Mouse (Mus musculus): ENCODE measurements around the gene Ranbp17. TPM values are rescaled to one million over a fixed set of nuclear protein-coding genes. Genes with fewer than 3 reads are reported as not detected.
A peak's percentile ranks its signal among the peaks of the same experiment; 100 is the strongest.

Ranbp17 gene
- polyA plus RNA-seq, 1 experiment from 2014 or later = 8.9 TPM

DNA sequence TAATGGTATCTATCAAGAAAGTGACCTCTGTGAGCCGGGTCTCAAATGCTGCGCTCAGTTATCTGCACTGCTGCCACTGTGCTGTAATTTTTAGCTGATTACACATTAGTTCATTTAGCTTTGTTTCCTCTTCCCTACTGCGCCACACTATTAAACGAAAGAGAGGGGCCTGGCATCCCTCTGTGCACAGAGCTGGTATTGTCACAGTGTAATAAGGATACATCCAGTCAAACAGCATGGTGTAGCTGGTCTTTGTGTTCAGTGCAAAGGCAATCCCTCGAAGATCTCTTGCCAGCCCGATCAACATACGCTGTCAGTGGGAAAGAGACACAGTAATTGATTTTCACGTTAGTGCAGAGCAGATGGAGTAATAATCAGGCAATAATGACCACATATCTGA lies 216.4 kb downstream of the Ranbp17 start:
- no peak overlapping the region for H3K4me2 ChIP-seq
- H3K36me3 ChIP-seq = no peaks in the 10 kb centered on the region
- 0 out of 2 replicates have a peak, but pooled peaks cover 4% of the 10 kb centered on the region for H3K27me3 ChIP-seq
- no peak overlapping the region for H3K9ac ChIP-seq
- H3K9me3 ChIP-seq = no peaks in the 10 kb centered on the region
- 35% methylated on average over 8 of the region's 8 CpGs for WGBS
- H3K4me3 ChIP-seq = no peak overlapping the region
- peak overlapping the region; percentile 55 for H3K27ac ChIP-seq
- peak; percentile 80 for ATAC-seq (ENCODE audit: low FRiP score)
- H3K4me1 ChIP-seq (replicated peaks) = peaks cover 26% of the 10 kb centered on the region

DNA sequence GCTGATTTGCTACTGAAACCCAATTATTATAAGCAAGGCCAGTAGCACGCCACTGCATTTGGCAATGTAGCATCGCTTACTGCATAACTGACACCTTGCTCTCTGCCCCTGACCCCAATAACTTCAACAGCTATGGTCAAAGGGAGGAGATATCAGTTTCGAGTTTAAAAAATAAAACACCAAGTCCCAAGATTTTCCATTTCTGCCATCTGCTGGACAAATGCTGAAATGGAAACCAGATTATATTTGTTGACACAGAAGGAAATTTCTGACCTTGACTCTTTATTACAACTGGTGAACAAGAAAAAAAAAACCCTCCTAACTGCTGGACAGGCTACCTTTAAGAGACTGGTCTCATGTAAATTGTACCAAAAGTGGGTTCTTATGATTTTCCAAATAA lies 218.1 kb downstream of the Ranbp17 start:
- no peak overlapping the region for H3K4me3 ChIP-seq
- no peak overlapping the region for H3K4me2 ChIP-seq
- H3K9me3 ChIP-seq = no peaks in the 10 kb centered on the region
- H3K36me3 ChIP-seq = no peaks in the 10 kb centered on the region
- ATAC-seq (ENCODE audit: low FRiP score) = no peak
- H3K27ac ChIP-seq = no peak overlapping the region
- WGBS = 56% methylated on average over 3 of the region's 3 CpGs
- peaks cover 20% of the 10 kb centered on the region for H3K4me1 ChIP-seq (replicated peaks)
- H3K9ac ChIP-seq = no peak overlapping the region
- H3K27me3 ChIP-seq = 0 out of 2 replicates have a peak, but pooled peaks cover 4% of the 10 kb centered on the region

DNA sequence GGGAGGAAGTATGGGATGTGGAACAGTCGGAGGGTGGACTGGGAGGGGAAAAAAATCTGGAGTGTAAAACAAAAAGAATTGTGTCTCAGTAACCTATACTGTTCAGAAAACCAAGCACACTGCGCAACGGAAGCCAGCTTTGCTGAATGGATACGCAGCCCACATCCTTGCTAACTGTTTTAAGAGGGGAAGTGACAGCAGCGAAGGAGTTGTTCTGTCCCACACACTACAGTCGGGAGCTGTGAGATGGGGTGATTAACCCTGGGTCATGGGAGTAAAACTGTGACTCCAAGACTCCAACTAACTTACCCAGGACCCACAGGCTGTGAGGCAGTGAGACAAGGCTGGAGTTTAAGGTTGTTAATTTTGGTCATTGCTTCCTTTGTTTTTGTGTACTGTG lies 219.5 kb downstream of the Ranbp17 start:
- ATAC-seq (ENCODE audit: low FRiP score) = no peak
- Histone ChIP-seq H3K4me3 (no peak overlapping the region), H3K4me2 (no peak overlapping the region), H3K27ac (no peak overlapping the region), H3K4me1 (replicated peaks) (peaks cover 10% of the 10 kb centered on the region), H3K9me3 (no peaks in the 10 kb centered on the region), H3K9ac (no peak overlapping the region), H3K27me3 (0 out of 2 replicates have a peak, but pooled peaks cover 4% of the 10 kb centered on the region), H3K36me3 (no peaks in the 10 kb centered on the region)
- WGBS = 79% methylated on average over 6 of the region's 6 CpGs

DNA sequence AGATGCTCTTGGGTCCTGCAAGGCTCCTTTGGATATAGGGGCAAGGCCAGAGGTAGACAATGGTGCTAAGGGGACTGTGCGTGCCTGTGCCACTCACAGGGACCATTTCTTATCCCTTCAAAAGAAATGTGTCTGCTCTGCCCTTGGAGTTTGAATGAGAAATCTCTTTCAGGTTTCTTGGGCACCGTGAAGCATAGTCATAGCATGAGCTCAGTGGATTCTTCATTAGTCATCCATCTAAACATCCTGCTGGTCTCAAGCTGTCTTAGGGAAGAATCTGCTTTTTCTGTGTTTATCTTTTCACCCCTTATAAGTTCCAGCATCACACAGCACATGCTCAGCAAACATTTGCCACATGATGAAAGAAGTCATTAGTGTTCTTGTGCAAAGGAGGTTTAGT lies 235.0 kb downstream of the Ranbp17 start:
- Histone ChIP-seq H3K4me1 (replicated peaks) (no peaks in the 10 kb centered on the region), H3K9ac (no peak overlapping the region), H3K4me2 (no peak overlapping the region), H3K9me3 (no peaks in the 10 kb centered on the region), H3K36me3 (peaks cover 11% of the 10 kb centered on the region; the same call in 1 of the 2 replicates), H3K27me3 (no peaks in the 10 kb centered on the region), H3K27ac (no peak overlapping the region), H3K4me3 (no peak overlapping the region)
- 98% methylated on average over 2 of the region's 2 CpGs for WGBS
- ATAC-seq (ENCODE audit: low FRiP score) = no peak

DNA sequence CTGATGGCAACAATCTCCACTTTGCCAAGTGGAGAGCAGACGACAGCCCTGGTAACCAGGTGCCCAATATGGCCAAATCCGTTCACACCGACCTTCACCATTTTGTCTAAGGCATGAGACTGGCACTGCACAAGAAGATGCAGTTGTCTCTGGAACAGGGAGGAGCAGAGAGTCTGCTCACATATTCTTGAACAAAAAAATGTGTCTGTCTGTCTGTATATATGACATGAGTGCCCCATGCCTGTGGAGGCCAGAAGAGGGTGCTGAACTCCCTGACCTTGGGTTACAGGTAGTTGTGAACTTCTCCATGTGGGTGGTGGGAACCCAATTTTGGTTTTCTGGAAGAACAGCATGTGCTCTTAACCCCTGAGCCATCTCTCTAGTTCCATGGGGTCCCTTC lies 236.9 kb downstream of the Ranbp17 start, which contains the start of gene Gm12117:
Gene Gm12117 (minus strand): TSS at position 101 of the 400 bp plus-strand sequence.
- 98% methylated on average over 3 of the region's 3 CpGs for WGBS
- H3K27ac ChIP-seq = no peak within 1 kb of the TSS
- H3K9ac ChIP-seq = no peak within 1 kb of the TSS
- no peak within 1 kb of the TSS for H3K4me2 ChIP-seq
- peaks cover 9% of the 10 kb centered on the region; the same call in 1 of the 2 replicates for H3K36me3 ChIP-seq
- no peaks in the 10 kb centered on the region for H3K9me3 ChIP-seq
- no peaks in the 10 kb centered on the region for H3K27me3 ChIP-seq
- no peaks in the 10 kb centered on the region for H3K4me1 ChIP-seq (replicated peaks)
- ATAC-seq (ENCODE audit: low FRiP score) = no peak
- H3K4me3 ChIP-seq = no peak within 1 kb of the TSS

DNA sequence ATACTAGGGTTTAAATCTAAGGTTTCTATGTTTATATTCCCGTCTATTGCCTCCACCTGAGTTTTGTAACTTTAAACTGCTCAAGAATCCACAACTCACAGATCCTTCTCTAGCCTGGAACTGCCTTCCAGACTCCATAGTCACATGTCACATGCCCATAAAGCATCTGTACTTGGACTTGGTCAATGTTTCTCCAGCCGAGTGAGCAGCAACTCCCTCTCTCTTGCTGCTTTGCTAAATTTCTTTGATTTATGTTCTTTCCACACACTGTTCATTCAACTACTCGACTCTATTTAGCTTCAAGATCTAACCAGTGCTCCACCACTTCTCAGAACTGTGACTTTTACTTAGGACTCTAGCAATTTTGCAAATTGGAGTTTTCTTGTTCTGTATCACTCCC lies 238.7 kb downstream of the Ranbp17 start:
- Histone ChIP-seq H3K4me2 (no peak overlapping the region), H3K9me3 (no peaks in the 10 kb centered on the region), H3K36me3 (peaks cover 9% of the 10 kb centered on the region; the same call in 1 of the 2 replicates), H3K4me1 (replicated peaks) (no peaks in the 10 kb centered on the region), H3K27me3 (no peaks in the 10 kb centered on the region), H3K9ac (no peak overlapping the region), H3K4me3 (no peak overlapping the region), H3K27ac (no peak overlapping the region)
- ATAC-seq (ENCODE audit: low FRiP score) = no peak
- WGBS = 81% methylated on average over 3 of the region's 3 CpGs

DNA sequence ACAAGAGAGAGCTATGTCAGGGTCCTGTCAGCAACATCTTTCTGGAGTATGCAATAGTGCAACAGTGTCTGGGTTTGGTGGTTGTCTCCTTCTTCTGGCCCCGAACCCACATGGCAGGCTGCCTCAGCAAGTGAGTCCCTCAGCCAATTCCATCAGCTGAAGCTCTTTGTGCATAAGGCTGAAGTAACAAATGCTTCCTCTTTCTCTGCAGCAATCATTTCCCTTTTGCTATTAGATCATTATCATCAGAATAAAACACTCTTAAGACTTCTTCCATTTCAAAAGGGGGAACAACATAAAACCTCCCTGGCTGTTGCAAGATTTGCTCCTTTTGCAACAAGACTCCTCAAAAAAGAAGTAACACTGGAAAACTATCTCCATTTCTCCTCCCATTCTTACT lies 239.3 kb downstream of the Ranbp17 start:
- H3K27me3 ChIP-seq = no peaks in the 10 kb centered on the region
- no peak overlapping the region for H3K4me3 ChIP-seq
- 82% methylated on average over 1 of the region's 1 CpGs for WGBS
- no peak overlapping the region for H3K27ac ChIP-seq
- no peaks in the 10 kb centered on the region for H3K9me3 ChIP-seq
- H3K4me1 ChIP-seq (replicated peaks) = no peaks in the 10 kb centered on the region
- ATAC-seq (ENCODE audit: low FRiP score) = no peak
- H3K9ac ChIP-seq = no peak overlapping the region
- H3K4me2 ChIP-seq = no peak overlapping the region
- H3K36me3 ChIP-seq = peaks cover 9% of the 10 kb centered on the region; the same call in 1 of the 2 replicates

DNA sequence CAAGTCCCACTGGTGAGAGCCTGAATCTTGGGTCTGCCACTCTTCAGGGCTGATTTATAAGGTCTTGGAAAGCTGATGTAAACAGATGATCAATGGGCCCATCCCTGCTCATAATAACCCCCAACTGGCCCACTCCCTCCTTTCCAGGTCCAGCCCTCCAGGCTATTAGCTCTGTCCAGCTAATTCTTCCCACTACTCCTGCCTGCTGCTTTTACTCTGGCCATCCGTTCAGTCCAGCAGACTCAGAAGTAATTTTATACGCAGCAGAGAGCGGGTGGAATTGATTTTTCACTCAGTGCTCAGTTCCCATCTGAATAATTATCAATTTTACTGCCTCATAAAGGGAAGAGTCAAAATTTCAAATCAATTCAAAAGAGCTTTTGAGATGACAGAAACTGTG lies 273.3 kb downstream of the Ranbp17 start:
- Histone ChIP-seq H3K36me3 (no peaks in the 10 kb centered on the region), H3K9me3 (no peaks in the 10 kb centered on the region), H3K4me1 (replicated peaks) (no peaks in the 10 kb centered on the region; the same call in 1 of the 2 replicates), H3K27ac (no peak overlapping the region), H3K27me3 (no peaks in the 10 kb centered on the region), H3K4me2 (no peak overlapping the region), H3K9ac (no peak overlapping the region), H3K4me3 (no peak overlapping the region)
- ATAC-seq (ENCODE audit: low FRiP score) = no peak
- 60% methylated on average over 3 of the region's 3 CpGs for WGBS

DNA sequence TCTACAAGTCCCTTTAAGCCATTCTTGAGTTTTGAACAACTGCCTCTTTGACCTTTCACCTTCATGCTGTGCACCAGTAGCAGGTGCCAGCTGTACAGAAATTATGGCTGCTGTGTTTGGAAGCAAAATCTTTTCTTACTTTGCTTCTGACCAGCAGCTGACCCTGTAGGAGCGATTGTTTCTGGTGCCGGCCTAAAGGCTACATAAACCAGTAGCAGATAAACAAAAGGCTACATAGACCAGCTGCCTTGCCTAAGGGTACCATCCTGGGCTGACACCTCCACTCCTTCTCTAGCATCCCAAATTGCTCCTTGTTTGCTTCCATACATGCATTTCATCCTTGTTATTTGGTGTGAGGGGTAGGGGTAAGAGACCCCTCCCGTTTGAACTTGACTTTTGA lies 279.4 kb downstream of the Ranbp17 start:
- H3K27ac ChIP-seq = peak overlapping the region; percentile 73

DNA sequence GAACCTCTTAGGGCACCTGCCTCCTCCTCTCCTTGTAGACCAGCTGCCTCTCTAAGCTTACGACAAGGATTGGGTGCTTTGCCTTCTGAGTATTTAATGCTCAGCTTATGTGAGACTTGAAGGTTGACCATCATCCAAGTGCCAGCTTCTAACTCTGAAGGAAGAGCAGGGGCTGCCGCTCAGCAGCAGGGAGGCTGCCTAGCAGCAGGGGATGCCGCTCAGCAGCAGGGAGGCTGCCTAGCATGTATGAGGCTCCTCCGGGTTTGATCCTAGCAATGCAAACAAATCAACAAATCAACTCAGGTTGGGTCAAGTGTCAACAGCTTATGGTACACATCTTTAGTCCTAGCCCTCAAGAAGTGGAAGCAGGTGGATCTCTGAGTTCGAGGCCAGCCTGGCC lies 281.5 kb downstream of the Ranbp17 start:
- Histone ChIP-seq H3K27me3 (peaks cover 7% of the 10 kb centered on the region; the same call in 1 of the 2 replicates), H3K4me3 (no peak overlapping the region), H3K27ac (no peak overlapping the region), H3K9ac (no peak overlapping the region), H3K36me3 (no peaks in the 10 kb centered on the region), H3K4me2 (no peak overlapping the region), H3K4me1 (replicated peaks) (peaks cover 22% of the 10 kb centered on the region), H3K9me3 (no peaks in the 10 kb centered on the region)
- ATAC-seq (ENCODE audit: low FRiP score) = no peak
- WGBS = 63% methylated on average over 5 of the region's 5 CpGs

More for the DNA sequence above, 279.4 kb downstream of the Ranbp17 start:
- Histone ChIP-seq H3K27me3 (0 out of 2 replicates have a peak, but pooled peaks cover 3% of the 10 kb centered on the region), H3K4me2 (no peak overlapping the region), H3K4me3 (no peak overlapping the region), H3K4me1 (replicated peaks) (peaks cover 22% of the 10 kb centered on the region), H3K36me3 (no peaks in the 10 kb centered on the region), H3K9ac (no peak overlapping the region), H3K9me3 (no peaks in the 10 kb centered on the region)
- WGBS = 19% methylated on average over 3 of the region's 3 CpGs
- ATAC-seq (ENCODE audit: low FRiP score) = peak; percentile 31; the same call in 1 of the 2 replicates

DNA sequence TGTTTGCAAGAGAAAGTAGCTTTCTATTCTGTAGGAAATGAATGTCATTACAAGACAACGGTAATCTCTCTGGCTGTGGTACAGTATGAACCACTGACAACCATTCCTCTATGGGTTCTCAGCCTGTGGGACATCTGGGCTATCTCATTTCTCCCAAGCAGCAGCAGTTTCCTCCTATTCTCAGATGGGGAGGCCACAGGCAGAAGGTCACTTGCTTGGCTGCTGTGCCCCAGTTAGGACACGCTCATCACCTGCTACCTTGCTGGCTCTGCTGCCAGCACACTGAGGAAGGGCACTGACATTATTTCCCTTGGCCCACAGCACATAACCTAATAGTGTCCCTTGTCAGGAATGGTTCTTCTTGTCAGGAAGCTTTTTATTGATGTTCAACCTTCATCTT lies 285.4 kb downstream of the Ranbp17 start:
- H3K9me3 ChIP-seq = no peaks in the 10 kb centered on the region
- WGBS = 89% methylated on average over 2 of the region's 2 CpGs
- no peak overlapping the region for H3K27ac ChIP-seq
- H3K27me3 ChIP-seq = peaks cover 7% of the 10 kb centered on the region; the same call in 1 of the 2 replicates
- H3K4me2 ChIP-seq = no peak overlapping the region
- H3K4me3 ChIP-seq = no peak overlapping the region
- H3K36me3 ChIP-seq = no peaks in the 10 kb centered on the region
- ATAC-seq (ENCODE audit: low FRiP score) = no peak
- no peak overlapping the region for H3K9ac ChIP-seq
- H3K4me1 ChIP-seq (replicated peaks) = peaks cover 17% of the 10 kb centered on the region

DNA sequence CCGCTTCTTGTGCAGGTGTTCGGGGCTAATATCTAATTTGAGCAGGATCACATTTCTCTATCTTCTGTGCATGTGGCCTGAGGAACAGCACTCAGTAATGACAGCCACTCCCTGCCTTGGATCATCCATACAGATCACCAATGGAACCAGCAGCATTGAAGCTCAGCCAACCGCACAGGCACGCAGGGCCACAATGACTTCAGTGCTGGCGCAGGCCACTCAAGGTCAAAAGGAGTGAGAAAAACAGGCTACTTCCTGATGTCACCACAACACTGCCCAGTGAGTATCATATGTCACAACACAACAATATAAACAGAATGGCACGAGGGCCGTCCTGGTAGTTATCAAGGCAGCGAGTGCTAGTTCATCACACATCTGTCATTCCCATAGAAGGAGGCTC lies 287.0 kb downstream of the Ranbp17 start:
- ATAC-seq (ENCODE audit: low FRiP score) = no peak
- H3K4me2 ChIP-seq = no peak overlapping the region
- peaks cover 12% of the 10 kb centered on the region for H3K4me1 ChIP-seq (replicated peaks)
- H3K9me3 ChIP-seq = no peaks in the 10 kb centered on the region
- H3K4me3 ChIP-seq = no peak overlapping the region
- H3K27me3 ChIP-seq = peaks cover 7% of the 10 kb centered on the region; the same call in 1 of the 2 replicates
- H3K27ac ChIP-seq = no peak overlapping the region
- no peaks in the 10 kb centered on the region for H3K36me3 ChIP-seq
- no peak overlapping the region for H3K9ac ChIP-seq
- WGBS = 55% methylated on average over 8 of the region's 8 CpGs

DNA sequence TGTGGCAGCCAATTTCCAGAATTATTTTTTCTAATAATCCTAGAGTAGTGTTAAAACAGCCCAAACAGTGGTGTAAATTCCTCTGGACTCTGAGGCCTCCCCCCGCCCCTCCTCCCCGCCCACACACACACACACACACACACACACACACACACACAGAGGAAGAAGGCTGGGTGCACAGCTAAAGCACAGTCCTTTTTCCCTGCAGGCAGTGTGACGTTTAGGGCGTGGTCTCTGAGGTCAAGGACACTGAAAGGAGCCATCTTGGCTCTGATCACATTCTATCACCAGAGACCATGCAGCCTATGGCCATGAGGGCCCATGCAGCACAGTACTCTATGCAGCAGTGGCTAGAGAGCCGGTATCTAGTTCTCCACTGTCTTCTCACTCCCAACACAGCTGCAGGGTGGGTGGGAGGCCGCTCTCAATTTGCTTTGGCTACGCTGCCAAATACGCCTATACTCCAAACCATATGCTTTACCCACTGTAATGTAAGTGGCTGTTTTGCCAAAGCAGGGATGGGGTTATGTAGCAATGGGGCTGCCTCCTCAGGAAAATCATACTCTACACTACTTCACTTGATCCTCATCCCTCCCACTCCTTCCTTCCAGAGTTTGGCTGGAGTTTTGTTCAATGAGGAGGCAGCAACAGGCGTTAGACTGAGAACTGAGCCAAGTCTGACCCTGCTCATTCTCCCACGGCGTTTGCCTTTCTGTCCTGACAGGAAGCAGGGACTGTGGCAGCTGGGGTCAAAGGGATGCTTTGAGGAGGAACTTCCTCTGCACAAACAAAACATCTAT lies 291.8 kb downstream of the Ranbp17 start:
- no peak overlapping the region for H3K4me3 ChIP-seq
- ATAC-seq (ENCODE audit: low FRiP score) = no peak; the same call in 1 of the 2 replicates
- no peaks in the 10 kb centered on the region; the same call in 1 of the 2 replicates for H3K27me3 ChIP-seq
- 72% methylated on average over 11 of the region's 11 CpGs for WGBS
- no peaks in the 10 kb centered on the region for H3K9me3 ChIP-seq
- no peak overlapping the region for H3K27ac ChIP-seq
- no peaks in the 10 kb centered on the region for H3K36me3 ChIP-seq
- no peak overlapping the region for H3K4me2 ChIP-seq
- H3K4me1 ChIP-seq (replicated peaks) = peaks cover 40% of the 10 kb centered on the region
- no peak overlapping the region for H3K9ac ChIP-seq
